Mouse (Mus musculus) forebrain, embryonic 14.5 days (tissue): ENCODE results near the gene H2afy. TPM values are rescaled to one million over a fixed set of nuclear protein-coding genes. Genes with fewer than 3 reads are reported as not detected.

ENCODE experiments used
- ATAC-seq: fragments of 200-750 bp; cut with Nextera tagmentation; 2 replicates; pipeline ENCODE4 v1.8.0; 2017; ENCODE audit warnings: mild to moderate bottlenecking, moderate library complexity
- DNase-seq: peaks from one replicate; pipeline ENCODE4 v3.0.0-alpha.2; 2015; ENCODE audit warnings: low spot score
- H3K27ac ChIP-seq: fragments of 300-500 bp; sonication (generic); 2 replicates; pipeline ENCODE4 v1.5.1; 2014; ENCODE audit warnings: low read depth, mild to moderate bottlenecking, control low read depth, low read length, moderate library complexity
- H3K27me3 ChIP-seq: fragments of 300-500 bp; sonication (generic); replicated peaks from 2 replicates; pipeline ENCODE4 v1.6.1; 2014; ENCODE audit warnings: low read length, control low read depth, mixed read lengths; ENCODE audit not compliant: control insufficient read depth, insufficient read depth
- H3K36me3 ChIP-seq: fragments of 300-500 bp; sonication (generic); 2 replicates; pipeline ENCODE4 v1.6.1; 2014; ENCODE audit warnings: low read length, control low read depth; ENCODE audit not compliant: control insufficient read depth, insufficient read depth
- H3K4me1 ChIP-seq: fragments of 300-500 bp; sonication (generic); 2 replicates; pipeline ENCODE4 v1.6.1; 2014; ENCODE audit warnings: antibody characterized with exemption, low read length, control low read depth; ENCODE audit not compliant: control insufficient read depth, insufficient read depth
- H3K4me2 ChIP-seq: fragments of 300-500 bp; sonication (generic); 2 replicates; pipeline ENCODE4 v1.6.1; 2014; ENCODE audit warnings: mild to moderate bottlenecking, control low read depth, low read length
- H3K4me3 ChIP-seq: fragments of 300-500 bp; sonication (generic); 2 replicates; pipeline ENCODE4 v1.5.1; 2014; ENCODE audit warnings: low read depth, low read length, control low read depth
- H3K9ac ChIP-seq: fragments of 300-500 bp; sonication (generic); 2 replicates; pipeline ENCODE4 v1.6.1; 2014; ENCODE audit warnings: mild to moderate bottlenecking, low read length, control low read depth, moderate library complexity
- H3K9me3 ChIP-seq: fragments of 300-500 bp; sonication (generic); replicated peaks from 2 replicates; pipeline ENCODE4 v1.6.1; 2016; ENCODE audit warnings: low read length, control low read depth, mixed read lengths; ENCODE audit not compliant: control insufficient read depth
- WGBS: fragments of 180-500 bp; shearing (Covaris S2); extraction: QIAGEN DNeasy Blood & Tissue Kit; methylation state at CpG from one replicate; pipeline ENCODE4 v1.1.7; 2014; 5-methylcytosine and 5-hydroxymethylcytosine counted together
- polyA plus RNA-seq: library from polyadenylated mRNA; unstranded; fragments of >200 nt; fragmentation: Nextera tagmentation; extraction: Ambion mirVana; gene quantifications from 2 replicates; pipeline ENCODE4 v1.2.1, GENCODE M21; 2014

The H2afy gene
- polyA plus RNA-seq, 1 experiment from 2014 or later = 438 TPM

DNA sequence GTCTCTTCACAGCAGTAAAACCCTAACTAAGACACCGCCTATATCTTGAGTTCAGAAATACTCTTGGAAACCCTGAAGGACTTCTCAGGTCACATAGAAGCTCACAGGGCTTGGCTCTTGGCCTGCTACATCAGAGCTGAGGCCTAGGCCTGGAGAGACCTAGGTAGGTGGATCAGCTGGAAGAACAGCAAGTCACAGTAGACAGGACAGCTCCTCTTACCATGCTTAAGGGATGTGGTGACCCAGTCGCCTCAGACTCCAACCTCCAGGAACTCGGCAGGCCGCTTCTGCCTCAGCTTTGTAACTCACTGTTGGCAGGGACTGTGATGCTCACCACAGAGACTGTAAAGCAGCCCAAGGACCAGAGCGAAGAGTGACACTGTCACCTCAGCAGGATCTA is 13.1 kb downstream of the H2afy start:
- no peak for ATAC-seq
- Histone ChIP-seq H3K9ac (no peak overlapping the region), H3K4me3 (no peak overlapping the region), H3K9me3 (no peaks in the 10 kb centered on the region), H3K27ac (no peak overlapping the region), H3K4me2 (no peak overlapping the region), H3K36me3 (peaks cover 80% of the 10 kb centered on the region), H3K27me3 (no peaks in the 10 kb centered on the region), H3K4me1 (no peaks in the 10 kb centered on the region)
- WGBS = 96% methylated on average over 5 of the region's 5 CpGs
- no peak for DNase-seq

DNA sequence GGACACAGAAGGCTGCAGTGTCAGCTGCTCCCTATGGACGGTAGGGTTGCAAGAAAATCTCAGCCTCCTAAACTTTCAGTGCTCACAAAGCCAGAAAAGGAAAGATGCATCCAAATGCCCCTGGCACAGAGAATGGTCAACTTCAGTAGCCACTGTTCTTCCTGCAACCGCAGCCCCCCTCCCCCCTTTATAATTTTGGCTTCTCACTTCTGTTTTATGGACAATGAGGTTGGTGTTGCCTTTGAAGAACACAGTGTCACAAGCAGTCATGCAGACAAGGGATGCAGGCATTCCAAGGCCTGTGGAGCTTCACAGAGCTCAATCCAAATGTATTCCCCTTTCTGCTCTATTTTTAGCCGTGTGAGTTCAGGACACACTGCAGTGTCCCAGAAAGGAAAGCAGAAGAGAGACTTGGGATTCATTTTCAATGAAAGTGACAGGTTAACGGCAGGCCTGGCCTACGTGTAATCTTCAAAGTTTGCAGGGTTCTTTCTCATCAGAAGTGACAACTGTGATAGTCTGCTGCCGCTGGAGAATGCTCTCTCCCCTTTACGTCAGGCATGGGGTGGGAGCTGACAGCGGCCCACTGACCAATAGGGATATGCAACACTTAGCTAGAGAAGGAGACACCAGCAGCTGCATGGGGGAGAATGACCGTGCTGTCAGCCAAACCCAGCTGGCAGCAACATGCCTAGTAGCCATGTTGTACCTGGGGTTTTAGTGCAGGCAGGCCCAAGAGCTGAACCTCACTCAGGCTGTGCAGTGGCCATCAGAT is 18.0 kb downstream of the H2afy start:
- no peak overlapping the region for H3K4me2 ChIP-seq
- H3K9ac ChIP-seq = no peak overlapping the region
- ATAC-seq (no peak), DNase-seq (no peak)
- no peaks in the 10 kb centered on the region for H3K9me3 ChIP-seq
- peaks cover 5% of the 10 kb centered on the region for H3K4me1 ChIP-seq
- no peaks in the 10 kb centered on the region for H3K27me3 ChIP-seq
- H3K27ac ChIP-seq = no peak overlapping the region
- H3K4me3 ChIP-seq = no peak overlapping the region
- WGBS = 85% methylated on average over 9 of the region's 9 CpGs
- H3K36me3 ChIP-seq = peaks cover 54% of the 10 kb centered on the region

DNA sequence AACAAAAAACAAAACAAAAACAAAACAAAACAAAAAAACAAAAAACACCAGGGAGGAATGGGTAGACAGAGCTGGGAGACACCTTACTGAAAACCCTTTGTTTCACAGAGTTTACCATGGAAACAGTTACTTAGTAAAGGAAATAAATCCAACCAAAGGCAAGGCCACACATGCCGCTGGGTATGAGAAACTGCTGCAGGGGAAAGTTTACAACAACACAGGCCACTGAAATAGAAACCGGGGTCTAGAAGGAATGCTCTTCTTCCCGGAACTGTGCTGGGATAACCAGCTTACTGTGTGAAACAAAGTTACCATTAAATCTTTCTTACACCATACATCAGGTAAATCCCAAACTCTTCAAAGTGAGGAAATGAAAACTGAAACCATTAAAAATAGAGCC is 20.3 kb downstream of the H2afy start:
- Histone ChIP-seq H3K27ac (no peak overlapping the region), H3K9me3 (no peaks in the 10 kb centered on the region), H3K4me1 (peaks cover 12% of the 10 kb centered on the region), H3K27me3 (no peaks in the 10 kb centered on the region), H3K9ac (no peak overlapping the region), H3K36me3 (peaks cover 56% of the 10 kb centered on the region), H3K4me3 (no peak overlapping the region), H3K4me2 (no peak overlapping the region)
- no peak for DNase-seq
- ATAC-seq = no peak
- 58% methylated on average over 3 of the region's 3 CpGs for WGBS

DNA sequence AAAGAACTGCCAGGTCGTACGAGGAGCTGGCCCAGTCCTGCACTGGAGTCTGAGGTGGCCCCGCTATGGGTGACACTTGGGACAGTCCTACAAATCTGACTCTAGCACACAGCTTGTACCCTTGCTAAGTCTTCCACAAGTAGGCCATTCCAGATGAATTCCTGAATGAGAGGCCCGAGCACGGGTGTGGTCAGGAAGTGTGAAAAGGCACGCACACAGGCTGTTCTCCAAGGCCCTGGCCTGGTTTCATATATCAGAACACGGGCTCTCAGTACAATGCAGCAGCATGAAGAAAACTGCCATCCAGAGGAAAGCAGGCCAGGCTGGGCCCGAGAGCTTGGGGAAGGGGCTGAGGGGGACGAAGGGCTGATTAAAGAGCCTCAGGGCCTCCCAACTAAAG is 20.8 kb downstream of the H2afy start:
- Histone ChIP-seq H3K4me1 (peaks cover 13% of the 10 kb centered on the region), H3K4me2 (no peak overlapping the region), H3K4me3 (no peak overlapping the region), H3K9ac (no peak overlapping the region), H3K27me3 (no peaks in the 10 kb centered on the region), H3K36me3 (peaks cover 54% of the 10 kb centered on the region), H3K9me3 (no peaks in the 10 kb centered on the region), H3K27ac (no peak overlapping the region)
- DNase-seq = no peak
- no peak for ATAC-seq
- WGBS = 75% methylated on average over 9 of the region's 9 CpGs

DNA sequence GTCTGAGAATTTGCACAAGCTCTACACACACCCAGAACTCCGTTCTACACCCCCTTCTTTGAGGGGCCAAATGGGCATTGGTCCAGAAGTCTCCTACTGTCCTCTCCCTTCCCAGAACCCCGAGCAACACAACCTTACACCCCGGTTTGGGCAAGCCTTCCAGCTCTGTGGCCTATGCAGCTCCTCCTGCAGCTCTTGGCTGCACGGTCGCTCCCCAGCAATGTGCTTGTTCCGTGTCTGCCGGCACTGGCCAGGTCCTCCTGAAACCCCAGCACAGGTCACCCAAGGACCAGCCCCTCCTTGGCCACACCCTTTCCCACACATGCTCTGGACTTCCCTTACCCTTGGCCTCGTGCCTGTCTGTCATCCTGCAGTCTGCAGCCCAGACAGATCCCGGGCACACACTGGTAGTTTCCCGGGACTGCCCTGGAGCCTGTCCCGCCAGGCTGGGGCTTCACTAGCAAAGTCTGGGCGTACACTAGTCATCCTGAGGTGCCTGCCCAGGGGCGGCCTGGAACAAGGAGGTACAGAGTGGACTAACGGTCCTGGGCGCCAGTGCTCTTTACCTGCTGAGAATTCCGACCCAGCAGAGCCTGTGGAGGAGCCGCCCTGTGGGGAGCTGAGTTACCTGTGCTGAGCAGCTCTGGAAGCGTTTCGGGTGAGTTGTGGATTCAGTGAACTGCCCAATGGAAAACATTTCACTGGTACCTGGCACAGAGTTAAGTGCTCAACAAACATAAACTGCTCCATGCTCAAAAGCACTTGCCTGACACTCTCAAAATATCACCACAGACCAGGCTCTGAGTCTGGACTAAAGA is 22.5 kb downstream of the H2afy start:
- H3K9ac ChIP-seq = peak overlapping the region; percentile 37; the same call in 1 of the 2 replicates
- no peaks in the 10 kb centered on the region for H3K9me3 ChIP-seq
- H3K4me1 ChIP-seq = peaks cover 25% of the 10 kb centered on the region
- H3K27me3 ChIP-seq = no peaks in the 10 kb centered on the region
- no peak overlapping the region for H3K4me3 ChIP-seq
- H3K4me2 ChIP-seq = no peak overlapping the region
- ATAC-seq (no peak; the same call in 1 of the 2 replicates), DNase-seq (no peak)
- WGBS = 77% methylated on average over 19 of the region's 19 CpGs
- H3K27ac ChIP-seq = no peak overlapping the region
- H3K36me3 ChIP-seq = peaks cover 48% of the 10 kb centered on the region

DNA sequence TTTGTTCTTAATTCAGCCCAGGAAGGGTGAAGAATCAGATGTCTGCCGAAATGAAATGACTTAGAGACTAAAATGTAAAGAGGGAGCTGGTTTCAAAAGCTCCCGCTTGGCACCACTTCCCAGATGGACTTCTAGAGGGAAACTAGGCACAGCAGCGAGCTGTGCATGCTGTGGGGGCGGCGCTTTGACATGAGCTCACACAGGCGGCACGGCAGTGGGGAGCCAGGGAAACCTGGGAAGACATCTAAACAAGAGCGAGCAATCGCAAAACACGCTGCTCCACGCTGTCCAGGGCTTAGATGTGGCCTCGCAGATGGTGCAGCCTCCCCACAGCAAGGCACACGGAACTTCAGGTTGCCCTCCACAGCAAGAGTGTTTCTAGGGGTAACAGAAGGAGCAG is 23.2 kb downstream of the H2afy start:
- ATAC-seq = no peak; the same call in 1 of the 2 replicates
- no peak for DNase-seq
- peaks cover 25% of the 10 kb centered on the region for H3K4me1 ChIP-seq
- H3K9ac ChIP-seq = peak overlapping the region; percentile 37; the same call in 1 of the 2 replicates
- no peak overlapping the region for H3K27ac ChIP-seq
- H3K4me2 ChIP-seq = no peak overlapping the region
- no peaks in the 10 kb centered on the region for H3K27me3 ChIP-seq
- peaks cover 46% of the 10 kb centered on the region for H3K36me3 ChIP-seq
- no peak overlapping the region for H3K4me3 ChIP-seq
- 61% methylated on average over 13 of the region's 13 CpGs for WGBS
- H3K9me3 ChIP-seq = no peaks in the 10 kb centered on the region

DNA sequence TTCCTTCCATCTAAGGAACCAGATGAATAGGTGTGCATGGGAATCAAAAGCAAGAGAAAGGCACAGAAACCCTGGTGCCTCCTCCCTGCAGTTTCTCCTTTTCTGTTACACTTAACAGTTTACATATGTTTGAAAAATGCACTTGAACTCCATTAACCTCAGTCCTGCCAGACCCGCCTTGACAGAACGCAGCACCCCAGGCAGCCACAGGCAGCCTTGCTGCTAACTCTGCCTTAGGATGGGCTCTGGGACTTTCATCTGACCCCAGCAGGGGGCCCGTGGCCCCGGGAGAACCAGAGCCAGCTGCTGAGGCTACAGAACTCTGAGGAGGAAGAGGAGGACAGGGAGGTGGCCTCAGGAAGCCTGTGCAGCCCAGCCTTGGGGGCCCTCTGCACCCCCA is 23.7 kb downstream of the H2afy start:
- H3K4me1 ChIP-seq = peaks cover 25% of the 10 kb centered on the region
- H3K4me2 ChIP-seq = no peak overlapping the region
- H3K27me3 ChIP-seq = no peaks in the 10 kb centered on the region
- peaks cover 44% of the 10 kb centered on the region for H3K36me3 ChIP-seq
- no peak overlapping the region for H3K27ac ChIP-seq
- no peak overlapping the region for H3K4me3 ChIP-seq
- H3K9ac ChIP-seq = no peak overlapping the region
- H3K9me3 ChIP-seq = no peaks in the 10 kb centered on the region
- DNase-seq = no peak
- no peak for ATAC-seq
- 45% methylated on average over 4 of the region's 4 CpGs for WGBS

DNA sequence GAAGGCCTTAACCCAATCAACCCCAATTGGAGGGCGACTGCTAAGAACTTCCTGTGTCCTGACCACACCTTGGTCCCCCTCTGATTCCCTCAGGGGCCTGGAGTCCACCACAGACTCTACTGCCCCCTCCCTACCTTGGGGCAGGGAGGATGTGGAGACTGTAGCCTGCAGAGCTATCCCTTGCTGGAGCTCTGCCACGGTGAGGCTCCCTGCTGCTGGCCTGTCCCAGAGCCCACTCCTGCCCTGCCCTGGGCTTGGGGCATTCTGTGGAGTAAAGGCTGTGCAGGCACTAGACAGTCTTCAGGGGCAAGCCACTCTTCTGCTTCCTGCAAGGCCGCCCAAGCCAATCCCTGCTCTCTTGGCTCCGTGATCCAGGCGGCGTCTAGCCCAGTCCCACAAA is 24.6 kb downstream of the H2afy start:
- peaks cover 25% of the 10 kb centered on the region for H3K4me1 ChIP-seq
- peaks cover 39% of the 10 kb centered on the region for H3K36me3 ChIP-seq

More for the DNA sequence above, 24.6 kb downstream of the H2afy start:
- H3K4me3 ChIP-seq = no peak overlapping the region
- 86% methylated on average over 6 of the region's 6 CpGs for WGBS
- no peak overlapping the region for H3K4me2 ChIP-seq
- no peak overlapping the region for H3K27ac ChIP-seq
- no peak overlapping the region for H3K9ac ChIP-seq
- ATAC-seq = no peak
- H3K9me3 ChIP-seq = no peaks in the 10 kb centered on the region
- H3K27me3 ChIP-seq = no peaks in the 10 kb centered on the region
- DNase-seq = no peak
